Mouse (Mus musculus) limb, embryonic 12.5 days (tissue): ENCODE measurements at regions not wholly inside any gene's neighbourhood (a gene's known extent, or its start where the extent isn't known, plus 50 kb on each side); places are given as distances from the start of the nearest gene placed in this dataset.
"Not testable (repeated sequence)": the region's sequence is repeated elsewhere in the genome, so short reads cannot be mapped to it uniquely, and the experiment has no call there.

Source experiments
- ATAC-seq: fragments of 200-750 bp; cut with Nextera tagmentation; 2 replicates; pipeline ENCODE4 v1.8.0; 2017; ENCODE audit warnings: low read depth, moderate TSS enrichment; ENCODE audit not compliant: insufficient number of reproducible peaks, insufficient read depth, low FRiP score, low TSS enrichment
- H3K27ac ChIP-seq: fragments of 300-500 bp; sonication (generic); 2 replicates; pipeline ENCODE4 v1.5.1; 2016; ENCODE audit warnings: mild to moderate bottlenecking, moderate library complexity
- H3K27me3 ChIP-seq: fragments of 300-500 bp; sonication (generic); 2 replicates; pipeline ENCODE4 v1.6.1; 2016; ENCODE audit warnings: mild to moderate bottlenecking, moderate library complexity
- H3K36me3 ChIP-seq: fragments of 300-500 bp; sonication (generic); 2 replicates; pipeline ENCODE4 v1.6.1; 2016; ENCODE audit warnings: mild to moderate bottlenecking, moderate library complexity
- H3K4me1 ChIP-seq: fragments of 300-500 bp; sonication (generic); replicated peaks from 2 replicates; pipeline ENCODE4 v1.6.1; 2016
- H3K4me2 ChIP-seq: fragments of 300-500 bp; sonication (generic); 2 replicates; pipeline ENCODE4 v1.6.1; 2016; ENCODE audit warnings: mild to moderate bottlenecking, moderate library complexity
- H3K4me3 ChIP-seq: fragments of 300-500 bp; sonication (generic); replicated peaks from 2 replicates; pipeline ENCODE4 v1.5.1; 2016; ENCODE audit warnings: mild to moderate bottlenecking
- H3K9ac ChIP-seq: fragments of 300-500 bp; sonication (generic); replicated peaks from 2 replicates; pipeline ENCODE4 v1.6.1; 2016; ENCODE audit warnings: mild to moderate bottlenecking, moderate library complexity
- H3K9me3 ChIP-seq: fragments of 300-500 bp; sonication (generic); 2 replicates; pipeline ENCODE4 v1.6.1; 2016; ENCODE audit warnings: mild to moderate bottlenecking, moderate library complexity
- WGBS: fragments of 180-500 bp; shearing (Covaris S2); methylation state at CpG from one replicate; pipeline ENCODE4 v1.1.7; 2016; 5-methylcytosine and 5-hydroxymethylcytosine counted together

DNA sequence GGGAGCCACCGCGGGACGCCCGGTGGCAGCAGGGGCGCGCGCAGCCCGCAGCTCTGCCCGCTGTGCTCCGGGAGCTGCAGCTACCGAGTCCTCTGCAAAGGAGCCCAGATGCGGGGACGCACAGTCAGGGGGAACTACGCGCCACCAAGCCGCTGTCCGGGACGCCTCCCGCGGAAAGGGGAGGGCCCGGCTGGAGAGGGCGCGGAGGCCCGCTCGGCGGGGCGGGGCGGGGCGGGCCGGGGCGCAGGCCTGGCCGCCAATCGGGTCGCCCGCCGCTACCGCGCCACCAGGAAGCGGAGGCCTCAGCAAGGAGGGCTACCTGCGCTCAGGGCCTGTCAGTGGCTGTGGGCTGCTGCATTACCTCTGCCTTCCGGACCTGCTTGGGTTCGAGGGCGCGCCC is 128.1 kb downstream of the 9030624G23Rik start:
- Histone ChIP-seq H3K9ac (peak overlapping the region; percentile 48; the same call in 1 of the 2 replicates), H3K4me3 (peak overlapping the region; percentile 39)
- H3K9me3 ChIP-seq, H3K36me3 ChIP-seq, H3K4me2 ChIP-seq, H3K27me3 ChIP-seq, ATAC-seq, H3K27ac ChIP-seq, H3K4me1 ChIP-seq: not testable (repeated sequence)
- WGBS, result no CpG with 5 or more reads among the region's 44 CpGs
